Mouse (Mus musculus): ENCODE data around the gene Fbxo11. TPM values are rescaled to one million over a fixed set of nuclear protein-coding genes. Genes with fewer than 3 reads are reported as not detected.
A peak's percentile ranks its signal among the peaks of the same experiment; 100 is the strongest.

Gene Fbxo11
- total RNA-seq (2021) = 10 to 100 TPM; 32.3 to 33.7 TPM
- long read RNA-seq, experiment 1, full-length matches to known transcripts = 3 of 6 reads
- long read RNA-seq, experiment 1, partial matches to known transcripts = 3 of 6 reads
- long read RNA-seq, experiment 1, other reads (novel, unspliced or antisense) = 0 of 6 reads
- long read RNA-seq, experiment 2, full-length matches to known transcripts = 1 of 4 reads
- long read RNA-seq, experiment 2, partial matches to known transcripts = 1 of 4 reads
- long read RNA-seq, experiment 2, other reads (novel, unspliced or antisense) = 2 of 4 reads

GRCm38 (mm10) chr17:88065031-88065800 is at the start of gene Fbxo11:
TSS of gene Fbxo11 (minus strand) at chr17:88065291.
- peak; percentile 67 for DNase-seq
- intact Hi-C loops (cut with DNase I; ENCODE audit: low total_unique reads) = no loop called here

- DNase-seq = no peak
- intact Hi-C loops (cut with DNase I; ENCODE audit: low total_unique reads) = no loop called here
Measured at GRCm38 (mm10) chr17:88113883-88114229, 48.8 kb upstream of the Fbxo11 start.

GRCm38 (mm10) chr17:88113015-88113882 is 48.2 kb upstream of the Fbxo11 start:
- no peak for DNase-seq

GRCm38 (mm10) chr17:88111865-88112645 is 47.0 kb upstream of the Fbxo11 start:
- DNase-seq = no peak
- intact Hi-C loops (cut with DNase I; ENCODE audit: low total_unique reads) = no loop called here

More at GRCm38 (mm10) chr17:88113015-88113882, 48.2 kb upstream of the Fbxo11 start:
- intact Hi-C loops (cut with DNase I; ENCODE audit: low total_unique reads) = no loop called here

- intact Hi-C loops (cut with DNase I; ENCODE audit: low total_unique reads) = no loop called here
- DNase-seq = peak; percentile 52
Measured at GRCm38 (mm10) chr17:88111081-88111796, 46.1 kb upstream of the Fbxo11 start.

- intact Hi-C loops (cut with DNase I; ENCODE audit: low total_unique reads) = no loop called here
Measured at GRCm38 (mm10) chr17:88107708-88108107, 42.6 kb upstream of the Fbxo11 start.

GRCm38 (mm10) chr17:88106365-88106764 is 41.3 kb upstream of the Fbxo11 start:
- intact Hi-C loops (cut with DNase I; ENCODE audit: low total_unique reads) = no loop called here

More at GRCm38 (mm10) chr17:88107708-88108107, 42.6 kb upstream of the Fbxo11 start:
- DNase-seq = no peak

GRCm38 (mm10) chr17:88102597-88102996 is 37.5 kb upstream of the Fbxo11 start:
- intact Hi-C loops (cut with DNase I; ENCODE audit: low total_unique reads) = no loop called here
- no peak for DNase-seq

More at GRCm38 (mm10) chr17:88106365-88106764, 41.3 kb upstream of the Fbxo11 start:
- peak; percentile 44 for DNase-seq

GRCm38 (mm10) chr17:88098181-88098852 is 33.2 kb upstream of the Fbxo11 start:
- intact Hi-C loops (cut with DNase I; ENCODE audit: low total_unique reads) = no loop called here

GRCm38 (mm10) chr17:88097543-88097942 is 32.5 kb upstream of the Fbxo11 start:
- intact Hi-C loops (cut with DNase I; ENCODE audit: low total_unique reads) = no loop called here
- DNase-seq = no peak

More at GRCm38 (mm10) chr17:88098181-88098852, 33.2 kb upstream of the Fbxo11 start:
- DNase-seq = no peak

- no peak for DNase-seq
- intact Hi-C loops (cut with DNase I; ENCODE audit: low total_unique reads) = no loop called here
Measured at GRCm38 (mm10) chr17:88096809-88097399, 31.8 kb upstream of the Fbxo11 start.

GRCm38 (mm10) chr17:88095517-88096198 is 30.6 kb upstream of the Fbxo11 start:
- intact Hi-C loops (cut with DNase I; ENCODE audit: low total_unique reads) = no loop called here
- DNase-seq = no peak

GRCm38 (mm10) chr17:88094327-88094726 is 29.2 kb upstream of the Fbxo11 start:
- intact Hi-C loops (cut with DNase I; ENCODE audit: low total_unique reads) = no loop called here
- no peak for DNase-seq

- no peak for DNase-seq
- intact Hi-C loops (cut with DNase I; ENCODE audit: low total_unique reads) = no loop called here
Measured at GRCm38 (mm10) chr17:88093798-88094197, 28.7 kb upstream of the Fbxo11 start.

- DNase-seq = no peak
- intact Hi-C loops (cut with DNase I; ENCODE audit: low total_unique reads) = no loop called here
Measured at GRCm38 (mm10) chr17:88085976-88086375, 20.9 kb upstream of the Fbxo11 start.

- intact Hi-C loops (cut with DNase I; ENCODE audit: low total_unique reads) = no loop called here
- DNase-seq = no peak
Measured at GRCm38 (mm10) chr17:88081446-88081845, 16.4 kb upstream of the Fbxo11 start.

- intact Hi-C loops (cut with DNase I; ENCODE audit: low total_unique reads) = no loop called here
- DNase-seq = no peak
Measured at GRCm38 (mm10) chr17:88079771-88080170, 14.7 kb upstream of the Fbxo11 start.

Data from gastrocnemius, postnatal 14 days (tissue).